Mouse (Mus musculus) midbrain, embryonic 12.5 days (tissue): Measurements from ENCODE around the gene Zfyve26. TPM values are rescaled to one million over a fixed set of nuclear protein-coding genes. Genes with fewer than 3 reads are reported as not detected.
"Not testable (repeated sequence)": the region's sequence is repeated elsewhere in the genome, so short reads cannot be mapped to it uniquely, and the experiment has no call there.

Source experiments
- ATAC-seq: fragments of 200-750 bp; cut with Nextera tagmentation; 2 replicates; pipeline ENCODE4 v1.8.0; 2017; ENCODE audit warnings: low read depth, moderate TSS enrichment, moderate library complexity; ENCODE audit not compliant: low FRiP score
- H3K27ac ChIP-seq: fragments of 300-500 bp; sonication (generic); replicated peaks from 2 replicates; pipeline ENCODE4 v1.5.1; 2016; ENCODE audit warnings: mild to moderate bottlenecking
- H3K27me3 ChIP-seq: fragments of 300-500 bp; sonication (generic); 2 replicates; pipeline ENCODE4 v1.6.1; 2016; ENCODE audit warnings: mild to moderate bottlenecking
- H3K36me3 ChIP-seq: fragments of 300-500 bp; sonication (generic); 2 replicates; pipeline ENCODE4 v1.6.1; 2016
- H3K4me1 ChIP-seq: fragments of 300-500 bp; sonication (generic); 2 replicates; pipeline ENCODE4 v1.6.1; 2016
- H3K4me2 ChIP-seq: fragments of 300-500 bp; sonication (generic); replicated peaks from 2 replicates; pipeline ENCODE4 v1.6.1; 2016; ENCODE audit warnings: mild to moderate bottlenecking, moderate library complexity
- H3K4me3 ChIP-seq: fragments of 300-500 bp; sonication (generic); 2 replicates; pipeline ENCODE4 v1.5.1; 2016; ENCODE audit warnings: mild to moderate bottlenecking
- H3K9ac ChIP-seq: fragments of 300-500 bp; sonication (generic); replicated peaks from 2 replicates; pipeline ENCODE4 v1.6.1; 2016; ENCODE audit warnings: mild to moderate bottlenecking, moderate library complexity
- H3K9me3 ChIP-seq: fragments of 300-500 bp; sonication (generic); 2 replicates; pipeline ENCODE4 v1.6.1; 2016; ENCODE audit warnings: mild to moderate bottlenecking
- WGBS: fragments of 180-500 bp; shearing (Covaris S2); methylation state at CpG from one replicate; pipeline ENCODE4 v1.1.7; 2016; 5-methylcytosine and 5-hydroxymethylcytosine counted together
- polyA plus RNA-seq: library from polyadenylated mRNA; unstranded; fragments of >200 nt; fragmentation: Nextera tagmentation; extraction: Ambion mirVana; gene quantifications from 2 replicates; pipeline ENCODE4 v1.2.1, GENCODE M21; 2016

The Zfyve26 gene
- polyA plus RNA-seq, 1 experiment from 2014 or later: 18.4 TPM

- H3K4me2 ChIP-seq: peak within 1 kb of the TSS; percentile 84
- H3K9ac ChIP-seq: peak within 1 kb of the TSS; percentile 76
- H3K9me3 ChIP-seq: no peaks in the 10 kb centered on the region
- peaks cover 13% of the 10 kb centered on the region for H3K4me1 ChIP-seq
- H3K27ac ChIP-seq: peak within 1 kb of the TSS; percentile 54
- peak within 1 kb of the TSS; percentile 72 for H3K4me3 ChIP-seq
- 66% methylated on average over 6 of the region's 6 CpGs for WGBS
- H3K36me3 ChIP-seq: peaks cover 13% of the 10 kb centered on the region
- no peaks in the 10 kb centered on the region for H3K27me3 ChIP-seq
- ATAC-seq: no peak
Measured at GRCm38 (mm10) chr12:79192193-79192592, 103.9 kb downstream of the Zfyve26 start, which contains the start of gene Rdh11. Gene Rdh11 (minus strand): TSS chr12:79192293.

GRCm38 (mm10) chr12:79191701-79192100 lies 104.4 kb downstream of the Zfyve26 start:
- peak overlapping the region; percentile 54 for H3K27ac ChIP-seq
- peak; percentile 89 for ATAC-seq

GRCm38 (mm10) chr12:79190931-79191673 lies 105.0 kb downstream of the Zfyve26 start:
- Histone ChIP-seq H3K27ac (peak overlapping the region; percentile 54), H3K36me3 (peaks cover 24% of the 10 kb centered on the region), H3K9ac (peak overlapping the region; percentile 76), H3K4me2 (peak overlapping the region; percentile 84), H3K4me1 (peaks cover 13% of the 10 kb centered on the region), H3K9me3 (no peaks in the 10 kb centered on the region), H3K4me3 (peak overlapping the region; percentile 72), H3K27me3 (no peaks in the 10 kb centered on the region)
- ATAC-seq: peak; percentile 91
- WGBS: under 1% methylated on average over 18 of the region's 18 CpGs

More at GRCm38 (mm10) chr12:79191701-79192100, 104.4 kb downstream of the Zfyve26 start:
- Histone ChIP-seq H3K9ac (peak overlapping the region; percentile 76), H3K4me2 (peak overlapping the region; percentile 84), H3K4me1 (peaks cover 13% of the 10 kb centered on the region), H3K9me3 (no peaks in the 10 kb centered on the region), H3K36me3 (peaks cover 18% of the 10 kb centered on the region), H3K4me3 (peak overlapping the region; percentile 72), H3K27me3 (no peaks in the 10 kb centered on the region)
- 6% methylated on average over 14 of the region's 14 CpGs for WGBS

- ATAC-seq, H3K27me3 ChIP-seq, H3K4me3 ChIP-seq, H3K4me2 ChIP-seq, H3K9me3 ChIP-seq, H3K4me1 ChIP-seq, H3K27ac ChIP-seq, H3K9ac ChIP-seq: not testable (repeated sequence)
- peaks cover 70% of the 10 kb centered on the region for H3K36me3 ChIP-seq
- WGBS: 86% methylated on average over 5 of the region's 6 CpGs
Measured at GRCm38 (mm10) chr12:79185160-79185559, 110.9 kb downstream of the Zfyve26 start.

Other genes starting within 250 kb of the Zfyve26 start
- gene Pigh, start 206.7 kb downstream of the Zfyve26 start, polyA plus RNA-seq: 26.2 and 30.4 TPM in 2 replicates
- gene Arg2, start 165.5 kb downstream of the Zfyve26 start, polyA plus RNA-seq: 9.0 and 9.7 TPM in 2 replicates
- gene Vti1b, start 123.6 kb downstream of the Zfyve26 start, polyA plus RNA-seq: 113 and 115 TPM in 2 replicates
- gene Rdh11, start 104.0 kb downstream of the Zfyve26 start, polyA plus RNA-seq: 28.3 and 28.4 TPM in 2 replicates
- 1.8 and 2.1 TPM in 2 replicates for gene Rdh12, start 87.4 kb downstream of the Zfyve26 start, polyA plus RNA-seq
- gene Rad51b, start 978 bp upstream of the Zfyve26 start, polyA plus RNA-seq: 6.5 and 7.6 TPM in 2 replicates